Mouse (Mus musculus): ENCODE data around the gene Steap4.
"Not testable (repeated sequence)": the region's sequence is repeated elsewhere in the genome, so short reads cannot be mapped to it uniquely, and the experiment has no call there.

The Steap4 gene

DNA sequence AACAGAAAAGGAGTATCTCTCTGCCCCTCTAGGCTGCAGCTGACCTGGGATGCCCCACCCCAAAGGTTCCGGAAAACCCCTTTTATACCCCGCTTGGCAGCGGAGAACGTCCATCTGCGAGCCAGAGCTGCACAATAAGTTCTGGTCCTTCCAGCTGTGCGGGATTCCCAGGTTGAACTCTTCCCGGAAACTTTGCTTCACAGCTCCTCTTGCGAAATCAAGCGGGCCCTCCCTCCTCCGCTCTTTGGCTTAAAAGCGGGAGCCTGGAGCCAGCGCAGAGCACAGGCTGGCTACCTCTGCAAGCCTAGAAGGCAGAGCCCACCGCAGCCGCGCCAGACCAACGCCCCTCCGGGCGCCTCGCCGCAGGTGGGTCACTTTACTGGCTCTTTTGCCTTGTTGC is at the start of gene Steap4:
Gene Steap4, plus strand, starts transcription at position 282 of the 400 bp plus-strand sequence.
- DNase-seq (ENCODE audit: low read depth, low spot score), result no peak

DNA sequence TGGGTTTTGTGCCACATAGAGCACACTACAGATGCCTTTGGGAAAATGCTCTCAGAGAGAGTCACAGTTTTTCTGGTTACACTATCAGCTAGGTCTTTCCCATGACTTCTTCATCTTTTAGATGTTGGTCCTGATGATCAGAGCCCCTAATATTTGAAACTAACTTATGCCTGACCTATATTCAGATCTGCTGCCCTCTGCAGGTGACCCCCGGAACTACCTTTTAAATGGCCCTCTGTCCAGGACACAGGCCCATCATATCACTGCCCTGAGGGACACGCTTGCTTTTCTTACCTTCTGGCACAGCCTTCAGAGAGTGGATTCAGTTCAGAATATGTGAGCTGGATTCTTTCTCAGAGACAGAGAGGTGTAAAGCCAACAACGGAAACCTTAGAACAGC is 48.3 kb upstream of the Steap4 start:
- no peak for DNase-seq (ENCODE audit: low read depth, low spot score)

DNA sequence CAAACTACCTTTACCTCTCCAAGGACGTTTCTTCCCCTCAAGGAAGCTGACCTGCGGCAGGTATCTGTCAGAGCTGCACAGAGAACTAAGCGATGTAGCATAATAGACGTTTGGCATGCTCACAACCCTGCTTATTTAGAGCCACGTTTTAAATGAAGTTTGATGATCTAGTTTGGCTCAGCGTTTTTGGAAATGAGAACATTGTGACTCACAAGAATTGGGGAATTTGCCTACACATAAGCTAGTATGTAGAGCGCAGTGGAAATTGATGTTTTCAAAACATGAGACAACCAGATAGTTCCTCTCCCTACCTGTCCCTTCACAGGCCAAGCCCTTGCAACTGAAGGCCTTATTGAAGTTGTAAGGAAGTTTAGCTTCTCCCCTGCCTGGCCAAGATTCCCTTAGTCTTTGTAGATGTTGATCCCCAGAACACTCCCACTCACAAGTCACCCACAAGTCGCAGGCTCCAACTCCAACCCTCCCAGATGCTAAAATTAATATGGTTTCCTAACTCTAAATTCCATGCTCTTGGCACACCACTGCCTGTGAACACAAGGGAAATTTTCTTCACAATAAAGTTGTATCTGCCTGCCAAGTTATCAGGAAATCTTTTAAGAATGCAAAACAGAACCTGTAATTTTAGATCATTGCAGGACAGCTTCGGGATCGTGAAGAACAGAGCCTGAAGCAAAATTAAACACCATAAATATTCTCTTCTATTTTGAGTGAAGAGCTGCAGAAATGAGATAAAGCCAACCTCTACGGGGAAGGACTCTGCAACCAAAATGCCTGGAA is 42.6 kb upstream of the Steap4 start:
- no peak for DNase-seq (ENCODE audit: low read depth, low spot score)

DNA sequence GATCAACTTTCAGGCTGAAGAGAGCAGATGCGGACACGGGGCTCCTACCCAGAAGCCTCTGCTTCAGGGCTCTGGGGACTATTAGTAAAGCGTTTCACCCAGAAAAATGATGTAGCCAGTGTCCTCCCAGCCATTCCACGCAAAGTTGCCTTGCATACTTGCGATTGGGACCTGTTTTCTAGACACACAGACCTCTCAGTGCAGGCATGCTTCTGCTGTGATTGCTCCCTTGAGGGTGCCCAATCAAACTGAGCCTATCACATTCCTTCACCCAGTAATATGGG is 42.0 kb upstream of the Steap4 start:
- DNase-seq (ENCODE audit: low read depth, low spot score), result no peak

DNA sequence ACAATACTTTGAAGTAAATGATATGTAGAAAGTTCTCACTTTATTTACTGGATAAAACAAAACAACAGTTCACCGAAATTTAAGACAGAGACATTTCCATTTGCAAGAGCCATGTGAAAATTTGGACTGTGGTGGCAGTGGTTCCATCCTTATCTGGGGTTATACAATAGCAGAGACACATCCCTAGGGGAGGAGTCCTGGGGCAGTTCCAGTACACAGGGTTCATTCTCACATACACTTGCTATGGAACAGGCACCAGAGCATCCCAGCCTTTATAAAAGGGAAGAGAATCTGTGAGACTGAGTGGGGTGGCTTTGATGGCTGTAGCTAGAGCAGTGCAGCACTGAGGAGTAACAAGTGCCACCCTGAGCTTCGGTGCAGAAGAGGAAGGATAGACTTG is 40.6 kb upstream of the Steap4 start:
- no peak for DNase-seq (ENCODE audit: low read depth, low spot score)

DNA sequence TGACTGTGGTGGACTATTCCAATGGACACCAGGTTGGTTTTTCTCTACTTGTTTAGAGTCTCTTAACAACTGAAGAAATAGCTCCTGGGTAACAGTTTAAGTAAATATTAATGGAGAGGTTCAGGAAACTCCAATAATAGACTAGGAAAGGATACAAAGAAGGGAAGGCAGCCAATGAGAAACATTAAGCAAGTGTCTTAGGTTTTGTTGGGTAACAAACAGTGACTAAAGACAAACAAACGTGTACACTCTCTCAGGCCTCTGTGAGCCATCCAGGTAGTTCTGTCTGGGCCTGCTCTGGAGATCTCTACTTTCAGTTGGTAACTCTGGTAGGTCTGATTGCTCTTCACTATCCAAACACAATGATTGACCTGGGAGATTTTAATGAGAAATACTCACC is 37.5 kb upstream of the Steap4 start:
- DNase-seq (ENCODE audit: low read depth, low spot score), result no peak

DNA sequence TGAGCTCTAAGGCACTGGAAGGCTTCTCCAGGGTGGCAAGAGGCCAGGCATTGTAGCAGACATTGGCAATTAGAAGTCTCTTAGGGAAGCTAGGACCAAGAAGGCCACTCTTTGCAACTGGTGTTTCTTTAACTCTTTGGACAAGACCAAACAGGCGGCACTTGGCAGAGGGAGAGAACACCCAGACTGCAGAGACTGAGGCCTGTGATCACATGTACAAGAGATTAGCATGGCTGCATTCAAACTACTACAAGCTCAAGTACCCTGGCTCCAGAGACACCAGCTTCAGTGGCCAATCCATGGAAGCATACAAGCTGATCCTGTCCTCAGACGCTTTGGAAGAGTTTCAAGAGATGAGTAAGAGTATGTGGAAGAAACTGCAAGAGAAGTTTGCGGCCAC is 36.6 kb upstream of the Steap4 start:
- DNase-seq (ENCODE audit: low read depth, low spot score), result no peak

DNA sequence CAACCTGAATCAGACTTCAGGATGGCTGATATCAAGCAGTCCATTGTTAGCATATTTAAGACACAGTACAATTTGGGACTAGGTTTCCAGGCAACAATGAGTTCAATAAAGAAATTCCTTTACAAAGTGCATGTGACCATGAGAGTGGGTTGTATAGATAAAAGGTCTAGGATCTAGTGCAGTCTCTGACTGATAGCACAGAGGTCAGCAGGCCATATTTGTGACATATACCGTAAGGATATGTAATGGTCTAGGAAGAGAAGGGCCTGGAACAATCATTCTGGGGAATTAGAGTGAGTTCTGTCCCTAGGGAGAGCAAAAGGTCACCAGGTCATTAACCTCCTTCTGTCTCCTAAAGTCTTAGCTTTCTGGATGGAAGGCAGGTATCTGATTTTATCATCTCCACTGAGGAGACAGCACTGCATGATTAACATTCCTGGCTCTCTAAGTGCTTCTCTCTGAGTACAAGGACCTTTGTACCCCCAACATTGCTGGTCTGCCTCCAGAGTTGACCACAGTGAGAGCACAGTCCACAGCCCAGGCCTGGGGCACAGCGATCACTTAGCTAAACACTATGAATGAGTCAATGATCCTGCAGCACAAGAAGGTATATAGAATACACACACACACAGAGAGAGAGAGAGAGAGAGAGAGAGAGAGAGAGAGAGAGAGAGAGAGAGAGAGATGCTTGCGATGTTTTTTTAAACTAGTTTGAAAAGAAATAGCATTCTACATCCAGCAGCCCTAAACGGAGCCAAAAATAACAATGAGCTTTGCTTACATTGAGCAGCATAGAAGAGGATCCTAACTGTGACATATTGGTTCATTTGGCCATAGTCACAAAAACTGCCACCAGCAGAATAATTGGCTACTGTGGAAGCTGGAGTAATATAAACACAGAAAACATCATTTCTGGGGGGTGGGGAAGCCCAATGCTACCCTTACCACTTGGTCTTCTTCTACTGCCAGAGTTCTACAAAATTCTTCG is 27.7 kb upstream of the Steap4 start:
- no peak for DNase-seq (ENCODE audit: low read depth, low spot score)

DNA sequence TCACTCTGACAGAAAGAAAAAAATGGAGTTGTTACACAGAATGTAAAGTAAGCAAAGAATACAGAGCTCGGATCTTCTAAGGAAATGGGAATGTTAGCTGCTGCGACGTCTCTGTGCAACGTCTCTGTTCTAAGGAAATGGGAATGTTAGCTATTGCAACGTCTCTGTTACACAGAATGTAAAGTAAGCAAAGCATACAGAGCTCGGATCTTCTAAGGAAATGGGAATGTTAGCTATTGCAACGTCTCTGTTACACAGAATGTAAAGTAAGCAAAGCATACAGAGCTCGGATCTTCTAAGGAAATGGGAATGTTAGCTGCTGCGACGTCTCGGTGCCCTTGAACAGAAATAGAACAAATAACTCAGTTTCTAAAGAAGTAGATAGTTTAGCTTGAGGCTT is 26.8 kb upstream of the Steap4 start:
- not testable (repeated sequence) for DNase-seq (ENCODE audit: low read depth, low spot score)

DNA sequence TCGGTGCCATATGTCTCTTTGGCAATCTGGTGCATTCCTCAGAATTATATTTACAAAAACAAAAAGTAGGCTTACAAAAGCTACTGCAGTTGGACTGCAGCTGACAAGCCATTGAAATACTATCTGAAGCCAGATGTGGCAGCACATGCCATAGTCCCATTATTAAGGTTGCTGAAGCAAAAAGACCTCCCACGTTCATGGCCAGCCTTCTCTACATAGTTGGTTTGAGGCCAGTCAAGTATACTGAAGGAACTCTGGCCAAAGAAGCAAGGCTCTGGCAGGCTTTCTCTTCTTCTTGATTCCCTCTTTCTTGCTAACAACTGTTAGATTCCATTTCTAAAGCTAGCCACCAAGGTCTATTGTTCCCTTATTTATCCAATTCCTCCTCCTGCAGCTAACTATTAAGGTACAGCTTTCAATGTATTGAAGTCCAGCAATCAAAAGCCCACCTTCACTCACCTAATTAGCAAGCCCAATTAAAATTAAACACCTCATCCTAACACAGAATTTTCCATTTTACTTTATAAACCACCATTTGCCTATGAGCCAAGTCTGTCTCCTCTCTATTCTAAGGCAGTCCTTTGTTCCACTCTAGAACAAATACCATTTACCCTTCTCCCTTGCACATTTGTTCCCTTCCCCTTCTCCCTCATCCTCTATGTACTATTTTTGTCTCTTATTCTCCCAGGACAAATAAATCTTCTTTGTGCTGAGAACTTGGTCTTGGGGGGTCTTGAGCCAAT is 26.2 kb upstream of the Steap4 start:
- DNase-seq (ENCODE audit: low read depth, low spot score), result no peak

DNA sequence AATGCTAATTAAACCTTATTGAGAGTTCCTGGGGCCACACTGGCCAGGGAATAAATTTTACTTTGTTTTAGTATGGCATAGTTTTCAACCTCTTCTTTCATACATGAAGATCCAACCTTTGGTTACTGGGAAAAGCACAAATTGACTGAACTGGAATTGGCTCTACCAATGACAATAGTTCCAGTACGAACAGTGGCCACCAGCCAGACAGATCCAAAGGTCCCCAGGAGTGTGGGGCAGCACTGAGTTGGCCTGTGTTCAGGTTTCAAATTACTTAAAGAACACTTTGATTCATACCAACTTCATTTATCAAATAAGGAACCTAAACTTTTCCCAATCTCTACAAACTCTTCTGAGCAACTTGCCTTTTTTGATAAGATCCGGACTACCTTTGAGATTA is 5.4 kb upstream of the Steap4 start:
- DNase-seq (ENCODE audit: low read depth, low spot score), result no peak

DNA sequence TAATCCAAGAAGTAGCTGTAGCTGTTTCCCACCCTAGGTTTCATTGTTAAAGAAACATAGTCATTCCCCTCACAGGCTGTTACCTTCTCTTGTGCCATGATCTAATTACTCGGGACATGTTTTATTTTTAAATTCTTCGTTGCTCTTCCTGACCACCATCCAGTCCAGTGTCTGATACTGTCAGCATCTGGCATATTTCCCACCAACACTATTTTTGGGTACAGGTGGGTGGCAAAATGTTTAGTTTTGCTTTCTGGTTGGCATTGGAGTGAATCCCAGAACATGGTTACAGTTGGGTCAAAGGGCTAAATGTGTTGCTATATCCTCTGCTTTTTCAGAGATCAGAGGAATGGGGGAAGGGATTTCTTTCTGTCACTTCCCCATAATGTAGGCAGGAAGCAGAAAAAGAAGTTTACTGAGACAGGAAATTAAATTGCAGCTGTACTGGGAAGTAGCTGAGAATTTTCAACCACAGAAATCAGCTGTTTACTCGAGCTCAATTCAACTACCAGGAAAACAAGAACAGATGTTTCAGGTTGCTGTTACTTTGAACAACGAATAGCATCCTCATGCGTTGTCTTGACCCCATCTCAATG is 4.8 kb upstream of the Steap4 start:
- DNase-seq (ENCODE audit: low read depth, low spot score), result no peak

DNA sequence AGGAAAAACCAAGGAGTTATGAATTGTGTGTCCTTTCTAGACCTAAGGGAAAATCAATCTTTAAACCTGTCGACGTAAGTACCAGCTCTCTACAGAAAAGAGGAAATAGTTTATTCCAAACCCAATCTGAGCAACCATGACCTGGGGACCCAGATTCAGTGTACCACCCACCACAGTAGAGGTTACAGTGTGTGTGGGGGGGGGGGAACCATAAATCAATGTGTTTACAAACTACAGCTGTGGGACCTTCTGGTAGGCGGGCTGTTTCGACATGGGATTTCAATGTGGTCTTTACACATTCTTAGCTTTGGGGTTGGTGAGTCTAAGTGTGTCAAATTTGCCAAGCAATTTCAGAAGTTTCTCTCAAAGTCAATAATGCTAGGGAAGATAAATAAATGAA is 2.2 kb upstream of the Steap4 start:
- no peak for DNase-seq (ENCODE audit: low read depth, low spot score)

DNA sequence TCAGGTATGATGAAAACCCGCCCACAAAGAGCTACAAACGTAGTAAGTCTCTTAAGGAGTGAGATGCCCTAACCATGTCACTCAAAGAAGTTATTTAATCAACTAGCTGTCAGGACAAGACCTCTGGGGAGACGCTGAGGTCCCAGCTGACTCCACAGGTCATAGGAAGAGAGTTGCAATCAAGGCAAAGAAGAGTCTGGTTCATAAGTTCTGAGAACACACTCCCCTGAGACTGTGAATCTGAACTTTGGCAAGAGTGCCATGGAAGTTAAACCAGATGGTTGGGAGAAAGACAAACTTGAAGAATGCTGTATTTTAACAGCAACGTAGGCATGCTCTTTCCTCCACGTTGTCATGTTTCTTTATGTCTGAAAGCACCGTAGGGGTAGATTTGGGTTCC is 971 bp upstream of the Steap4 start:
- DNase-seq (ENCODE audit: low read depth, low spot score), result no peak

DNA sequence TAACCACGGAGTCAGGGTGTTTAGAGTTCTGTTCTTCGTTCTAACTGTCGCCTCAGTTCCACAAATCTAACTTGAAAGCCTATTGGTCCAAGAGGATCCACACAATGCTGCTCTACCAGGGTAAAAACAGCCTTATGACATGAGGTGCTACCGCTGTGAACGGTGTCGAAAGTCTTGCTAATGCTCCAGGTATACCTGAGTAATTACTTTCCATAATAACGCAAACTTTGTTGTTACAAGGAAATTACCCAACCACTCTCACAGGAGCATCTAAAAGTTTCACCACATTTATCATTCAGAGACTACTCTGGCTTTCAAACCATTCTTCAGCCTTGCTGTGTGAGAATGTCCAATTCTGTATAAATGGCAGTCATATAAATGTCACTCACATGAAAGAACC is 856 bp downstream of the Steap4 start:
- no peak for DNase-seq (ENCODE audit: low read depth, low spot score)

DNA sequence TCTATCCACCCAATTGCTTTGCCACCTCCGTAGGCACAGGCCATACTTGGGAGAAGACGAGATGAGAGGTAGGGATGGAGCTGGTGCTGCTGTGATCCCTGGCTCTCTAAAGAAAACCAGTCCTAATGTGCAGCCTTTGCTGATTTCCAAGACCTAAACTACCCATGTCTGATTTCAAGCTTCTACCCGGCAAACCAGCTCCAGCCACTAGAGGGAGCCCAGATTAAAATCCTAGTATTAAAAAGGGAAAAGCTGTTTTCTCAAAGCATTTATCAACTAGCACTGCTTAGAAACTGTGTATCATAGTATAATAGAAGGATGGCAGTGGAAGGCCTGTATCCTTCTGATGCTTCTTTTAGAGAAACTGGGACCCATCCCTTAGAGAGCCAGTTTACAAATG is 5.0 kb downstream of the Steap4 start:
- DNase-seq (ENCODE audit: low read depth, low spot score), result no peak

DNA sequence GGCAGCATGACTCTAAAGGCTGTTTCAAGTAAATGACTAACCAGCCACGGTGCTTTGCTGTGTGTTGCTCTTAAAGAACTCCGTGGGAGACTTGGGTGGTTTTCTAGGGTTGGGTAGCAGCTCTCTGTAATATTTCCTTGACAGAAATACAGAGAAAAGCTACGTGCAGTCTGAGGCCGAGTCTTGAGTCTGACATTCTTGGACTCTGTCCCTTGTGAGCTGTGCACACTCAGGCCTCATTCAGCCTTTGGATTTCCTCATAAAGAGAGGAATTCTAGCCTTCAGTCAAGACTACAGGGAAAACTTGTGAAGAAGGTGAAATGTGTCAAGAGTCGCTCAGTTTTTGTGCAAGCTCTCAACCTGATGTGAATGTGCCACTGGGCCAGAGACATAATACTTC is 7.9 kb downstream of the Steap4 start:
- DNase-seq (ENCODE audit: low read depth, low spot score), result no peak

DNA sequence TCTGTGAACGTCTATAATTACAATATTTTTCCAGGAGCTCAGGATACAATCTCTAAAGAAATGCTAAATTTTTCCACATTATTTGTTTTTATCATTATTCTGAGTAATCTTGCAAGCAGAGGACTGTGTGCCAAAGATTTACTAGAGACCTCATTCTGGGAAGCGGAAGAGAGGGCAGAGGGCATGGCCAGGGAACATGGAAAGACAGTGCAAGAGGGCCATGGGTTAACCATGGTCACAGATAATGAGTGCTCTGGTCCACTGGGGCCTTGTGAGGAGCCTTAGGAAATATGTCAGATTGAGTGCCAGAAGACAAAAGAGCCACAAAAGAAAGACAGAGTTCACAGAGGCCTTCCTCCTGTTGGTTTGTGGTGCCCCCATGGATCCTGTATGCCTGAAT is 12.0 kb downstream of the Steap4 start:
- DNase-seq (ENCODE audit: low read depth, low spot score), result no peak

DNA sequence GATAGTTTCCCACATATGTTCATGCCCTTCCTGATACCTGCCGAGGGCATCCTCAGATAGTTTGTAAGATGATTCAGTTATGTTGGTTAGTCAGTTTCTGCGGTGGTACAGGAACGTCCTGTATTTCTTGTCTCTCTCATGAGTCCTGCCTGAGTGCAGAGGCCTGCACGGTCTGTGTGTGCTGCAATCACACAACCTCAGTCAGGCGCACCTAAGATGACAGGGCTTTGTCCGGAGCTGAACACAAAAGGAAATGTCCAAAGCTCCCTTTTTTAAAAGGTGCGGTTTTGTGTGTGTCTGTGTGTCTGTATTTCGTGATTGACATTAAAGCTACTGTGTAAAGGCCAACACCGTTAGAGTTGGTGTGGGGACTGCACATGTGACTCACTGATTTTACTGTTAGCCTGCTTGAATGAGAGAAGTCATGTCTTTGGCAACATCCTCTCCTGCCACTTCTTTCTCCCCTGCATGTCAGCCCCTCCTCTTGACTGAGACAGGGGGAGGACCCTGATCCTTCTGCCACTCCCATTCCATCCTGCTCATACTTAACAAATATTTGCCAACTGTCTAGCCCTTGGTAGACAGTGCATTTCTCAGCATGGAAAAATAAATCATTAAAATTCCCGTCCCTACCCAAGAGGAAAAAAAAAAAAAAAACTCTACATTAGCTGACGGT is 14.4 kb downstream of the Steap4 start:
- no peak for DNase-seq (ENCODE audit: low read depth, low spot score)

DNA sequence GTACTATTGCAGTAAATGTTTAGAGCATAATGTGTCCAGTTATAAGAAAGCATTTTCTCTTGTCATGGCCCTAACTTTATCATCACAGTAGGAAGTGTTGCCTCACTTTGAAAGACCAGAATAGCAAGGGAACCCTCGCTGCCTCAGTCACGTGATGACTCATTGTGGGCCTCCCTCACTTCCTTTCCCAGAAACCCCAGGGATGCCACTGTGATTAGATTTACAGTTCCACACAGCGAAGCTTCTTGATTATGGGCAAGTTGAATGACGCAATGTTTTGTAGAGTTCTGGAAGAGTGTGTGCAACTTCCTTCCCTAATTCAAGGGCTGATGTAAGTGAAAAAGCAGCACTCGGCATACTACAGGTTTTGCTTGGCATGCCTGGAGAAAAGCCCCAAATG is 20.3 kb downstream of the Steap4 start:
- DNase-seq (ENCODE audit: low read depth, low spot score), result no peak

DNA sequence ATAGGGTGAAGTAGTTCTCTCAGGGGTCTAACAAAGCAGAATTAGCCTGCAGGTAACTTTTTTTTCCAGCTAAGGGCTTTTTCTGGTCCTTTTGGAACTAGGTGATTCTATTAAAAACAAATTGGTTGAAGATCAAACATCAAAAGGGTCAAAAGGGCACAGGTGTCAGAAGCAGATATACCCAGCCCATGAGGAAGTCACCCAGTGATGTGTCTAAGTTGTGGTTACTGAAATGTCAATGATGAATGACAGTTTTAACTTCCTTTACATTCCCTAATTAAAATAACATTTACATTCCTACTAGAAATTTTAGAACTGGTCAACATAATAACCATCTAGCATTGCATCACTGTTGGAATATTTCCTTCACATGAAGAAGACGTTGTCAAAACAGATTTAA is 27.7 kb downstream of the Steap4 start:
- no peak for DNase-seq (ENCODE audit: low read depth, low spot score)

Measured in c-Kit-negative CD71-positive TER-119-positive erythroid progenitor cells, embryonic 14.5 days (primary cell).